Mouse (Mus musculus) ES-E14 (cell line): ENCODE measurements around the gene Ntm. TPM values are rescaled to one million over a fixed set of nuclear protein-coding genes. Genes with fewer than 3 reads are reported as not detected.
A peak's percentile ranks its signal among the peaks of the same experiment; 100 is the strongest.

Experiments
- DNase-seq: peaks from one replicate; pipeline ENCODE4 v3.0.0-alpha.2; 2013; ENCODE audit warnings: low read depth, low spot score
- H3K27ac ChIP-seq: 2 replicates; pipeline ENCODE4 v1.5.1; 2012; ENCODE audit warnings: low read depth, mild to moderate bottlenecking, low read length, moderate library complexity, mixed read lengths; ENCODE audit not compliant: poor library complexity, insufficient read depth, severe bottlenecking
- H3K36me3 ChIP-seq: 2 replicates; pipeline ENCODE4 v1.6.1; 2012; ENCODE audit warnings: mild to moderate bottlenecking, low read length, moderate library complexity, mixed read lengths; ENCODE audit not compliant: control insufficient read depth, poor library complexity, insufficient read depth, severe bottlenecking
- H3K4me1 ChIP-seq, 2 experiments: fragments of 150-350 bp in 1 of 2; sonication (generic) in 1 of 2; 2 replicates each; pipeline ENCODE4 v1.6.1; 2012; ENCODE audit warnings: low read length in 2 of 2, mild to moderate bottlenecking in 1 of 2, mixed read lengths in 1 of 2; ENCODE audit not compliant: control insufficient read depth in 2 of 2, insufficient read depth in 2 of 2, poor library complexity in 1 of 2
- H3K4me3 ChIP-seq, 2 experiments: fragments of 150-350 bp in 1 of 2; sonication (generic) in 1 of 2; 2 replicates each; pipeline ENCODE4 v1.5.1; 2012; ENCODE audit warnings: low read length in 2 of 2, low read depth in 1 of 2, mild to moderate bottlenecking in 1 of 2, mixed read lengths in 1 of 2; ENCODE audit not compliant: insufficient read depth in 1 of 2, poor library complexity in 1 of 2, severe bottlenecking in 1 of 2
- H3K9ac ChIP-seq: 2 replicates; pipeline ENCODE4 v1.6.1; 2012; ENCODE audit warnings: low read depth, mild to moderate bottlenecking, low read length, mixed read lengths; ENCODE audit not compliant: poor library complexity, insufficient read depth, severe bottlenecking
- H3K9me3 ChIP-seq: fragments of 150-350 bp; sonication (generic); 2 replicates; pipeline ENCODE4 v1.6.1; 2012; ENCODE audit warnings: low read depth, mild to moderate bottlenecking, low read length; ENCODE audit not compliant: control insufficient read depth, insufficient read depth
- CHD2 ChIP-seq: IDR thresholded peaks from 2 replicates; pipeline ENCODE4 v1.6.1; 2014; ENCODE audit warnings: mild to moderate bottlenecking, low read depth, low read length, inconsistent platforms
- HCFC1 ChIP-seq: IDR thresholded peaks from 2 replicates; pipeline ENCODE4 v1.6.1; 2012; ENCODE audit warnings: low read length, inconsistent platforms, borderline replicate concordance; ENCODE audit not compliant: insufficient read depth
- MAFK ChIP-seq: IDR thresholded peaks from 2 replicates; pipeline ENCODE4 v1.6.1; 2014; ENCODE audit warnings: mild to moderate bottlenecking, low read depth, low read length, inconsistent platforms; ENCODE audit not compliant: insufficient read depth
- ZC3H11A ChIP-seq: IDR thresholded peaks from 2 replicates; pipeline ENCODE4 v1.6.1; 2012; ENCODE audit warnings: low read depth, mild to moderate bottlenecking, inconsistent platforms, low read length, borderline replicate concordance
- ZNF384 ChIP-seq: IDR thresholded peaks from 2 replicates; pipeline ENCODE4 v1.6.1; 2012; ENCODE audit warnings: low read depth, low read length, inconsistent platforms
- in situ Hi-C, 2 experiments: fragments of 600-800 bp; cut with MboI; formaldehyde crosslinking; loops; one replicate each; pipeline ENCODE4 v1.15.1; 2025; ENCODE audit warnings: low sequenced_read_pairs in 2 of 2, inconsistent platforms in 1 of 2; ENCODE audit not compliant: unreplicated experiment in 2 of 2
- total RNA-seq: library from RNA; depleted of rRNA; stranded (reverse); fragments of 300-350 nt; gene quantifications from 2 replicates; pipeline ENCODE4 v1.2.3, GENCODE M21; 2012

Gene Ntm
- total RNA-seq, 1 experiment = 0.67 TPM

DNA sequence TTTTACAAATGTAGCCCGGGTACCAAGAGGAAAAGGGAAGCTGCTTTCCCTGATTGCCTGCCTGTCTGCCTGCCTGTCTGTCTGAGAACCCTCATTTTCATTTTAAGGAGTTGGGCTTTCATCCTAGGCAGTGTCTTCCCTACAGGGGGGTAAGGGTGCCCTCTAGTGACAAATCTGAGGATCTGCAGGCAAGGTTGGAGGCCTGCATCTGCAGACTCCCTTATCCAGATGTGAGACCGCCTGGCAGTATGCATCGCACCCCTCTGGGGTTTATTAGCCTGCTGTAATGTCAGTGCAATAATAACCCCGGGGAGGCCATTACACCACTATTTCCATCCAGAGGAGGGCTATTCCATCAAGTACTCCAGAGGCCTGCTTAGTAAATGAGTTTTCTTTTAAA lies 312.3 kb downstream of the Ntm start:
- in situ Hi-C loops = loop anchor here (25.0 kb wide), 2 partner anchors 637 to 762 kb away; no protein-coding TSS in a partner anchor
- Histone ChIP-seq H3K36me3 (no peaks in the 10 kb centered on the region), H3K9ac (no peak overlapping the region), H3K27ac (no peak overlapping the region), H3K9me3 (no peaks in the 10 kb centered on the region), H3K4me1 (peaks cover 0 to 12% of the 10 kb centered on the region in 2 experiments; a peak in 2 of 4 replicates), H3K4me3 (no peak overlapping the region)
- TF ChIP-seq ZC3H11A (peak; percentile 56), CHD2 (no peak), ZNF384 (no peak)
- peak; percentile 66 for DNase-seq

GRCm38 (mm10) chr9:29650266-29650665 lies 312.7 kb downstream of the Ntm start:
- H3K4me1 ChIP-seq = peaks cover 0 to 12% of the 10 kb centered on the region in 2 experiments; a peak in 2 of 4 replicates
- no peak overlapping the region for H3K4me3 ChIP-seq
- in situ Hi-C loops = loop anchor here (25.0 kb wide), 2 partner anchors 637 to 762 kb away; no protein-coding TSS in a partner anchor
- H3K9me3 ChIP-seq = no peaks in the 10 kb centered on the region
- TF ChIP-seq CHD2 = no peak
- no peak for TF ChIP-seq ZNF384
- TF ChIP-seq HCFC1 = no peak
- TF ChIP-seq MAFK = no peak
- TF ChIP-seq ZC3H11A = no peak
- no peaks in the 10 kb centered on the region for H3K36me3 ChIP-seq
- H3K9ac ChIP-seq = no peak overlapping the region
- no peak for DNase-seq
- no peak overlapping the region for H3K27ac ChIP-seq

GRCm38 (mm10) chr9:29648256-29648655 lies 314.7 kb downstream of the Ntm start:
- Histone ChIP-seq H3K4me3 (no peak overlapping the region), H3K9me3 (no peaks in the 10 kb centered on the region), H3K36me3 (no peaks in the 10 kb centered on the region), H3K9ac (no peak overlapping the region), H3K4me1 (peaks cover 0 to 8% of the 10 kb centered on the region in 2 experiments; a peak in 2 of 4 replicates), H3K27ac (no peak overlapping the region)
- TF ChIP-seq ZC3H11A = no peak
- no peak for TF ChIP-seq HCFC1
- no peak for TF ChIP-seq ZNF384
- no peak for TF ChIP-seq MAFK
- in situ Hi-C loops = loop anchor here in 1 of 2 experiments (25.0 kb wide), 1 partner anchor 1386 kb away; no protein-coding TSS in a partner anchor
- DNase-seq = no peak

DNA sequence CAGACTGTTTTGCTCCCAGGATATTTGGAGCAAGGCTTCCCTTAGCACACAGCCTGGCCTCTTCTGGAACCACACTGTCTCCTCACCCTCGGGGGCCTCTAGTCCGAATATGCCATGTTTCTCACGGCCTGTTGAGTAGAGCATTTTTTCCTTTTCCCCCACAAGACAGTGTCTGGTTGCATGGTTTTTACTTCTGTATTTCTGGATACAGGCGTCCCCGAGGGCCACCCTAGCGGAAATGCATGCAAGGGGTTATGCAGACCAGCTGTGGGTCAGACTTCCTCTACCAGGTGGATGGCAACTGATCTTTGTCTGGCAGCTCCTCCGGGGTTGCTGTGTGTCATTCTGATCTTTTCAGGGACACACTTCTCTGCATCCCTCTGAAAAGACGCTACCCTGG lies 315.2 kb downstream of the Ntm start:
- peaks cover 0 to 7% of the 10 kb centered on the region in 2 experiments; a peak in 2 of 4 replicates for H3K4me1 ChIP-seq
- H3K9ac ChIP-seq = no peak overlapping the region
- no peak overlapping the region for H3K27ac ChIP-seq
- H3K4me3 ChIP-seq = no peak overlapping the region
- no peak for DNase-seq
- in situ Hi-C loops = loop anchor here in 1 of 2 experiments (25.0 kb wide), 1 partner anchor 1385 kb away; no protein-coding TSS in a partner anchor
- no peaks in the 10 kb centered on the region for H3K9me3 ChIP-seq
- no peak for TF ChIP-seq HCFC1
- no peak for TF ChIP-seq ZNF384
- TF ChIP-seq MAFK = no peak
- no peak for TF ChIP-seq ZC3H11A
- TF ChIP-seq CHD2 = no peak
- no peaks in the 10 kb centered on the region for H3K36me3 ChIP-seq
